Mouse (Mus musculus): ENCODE measurements at regions not wholly inside any gene's neighbourhood (a gene's known extent, or its start where the extent isn't known, plus 50 kb on each side); places are given as distances from the start of the nearest gene placed in this dataset.

- peak; percentile 56; the same call in 1 of the 2 replicates for ATAC-seq
Observed at GRCm38 (mm10) chr9:74795994-74796393, 65.7 kb upstream of the Onecut1 start.

GRCm38 (mm10) chr9:74797272-74797844 lies 64.4 kb upstream of the Onecut1 start:
- Histone ChIP-seq H3K36me3 (ENCODE audit: control insufficient read depth, insufficient read depth, low read length) (no peaks in the 10 kb centered on the region), H3K27ac (ENCODE audit: low read length) (no peak overlapping the region), H3K9ac (ENCODE audit: low read depth, low read length) (no peak overlapping the region), H3K27me3 (replicated peaks; ENCODE audit: control insufficient read depth, insufficient read depth, low read length) (no peaks in the 10 kb centered on the region), H3K4me1 (ENCODE audit: control insufficient read depth, insufficient read depth, low read length) (no peaks in the 10 kb centered on the region), H3K4me2 (ENCODE audit: low read depth, low read length) (no peak overlapping the region), H3K9me3 (ENCODE audit: control insufficient read depth, low read length) (no peaks in the 10 kb centered on the region), H3K4me3 (ENCODE audit: low read length) (no peak overlapping the region)
- 73% methylated on average over 5 of the region's 5 CpGs for WGBS
- ATAC-seq: no peak

More at GRCm38 (mm10) chr9:74795994-74796393, 65.7 kb upstream of the Onecut1 start:
- no peaks in the 10 kb centered on the region for H3K4me1 ChIP-seq (ENCODE audit: control insufficient read depth, insufficient read depth, low read length)
- H3K27me3 ChIP-seq (replicated peaks; ENCODE audit: control insufficient read depth, insufficient read depth, low read length): no peaks in the 10 kb centered on the region
- no peaks in the 10 kb centered on the region for H3K36me3 ChIP-seq (ENCODE audit: control insufficient read depth, insufficient read depth, low read length)
- no peak overlapping the region for H3K4me3 ChIP-seq (ENCODE audit: low read length)
- no peak overlapping the region for H3K27ac ChIP-seq (ENCODE audit: low read length)
- H3K9me3 ChIP-seq (ENCODE audit: control insufficient read depth, low read length): no peaks in the 10 kb centered on the region
- H3K9ac ChIP-seq (ENCODE audit: low read depth, low read length): no peak overlapping the region
- 64% methylated on average over 4 of the region's 4 CpGs for WGBS
- no peak overlapping the region for H3K4me2 ChIP-seq (ENCODE audit: low read depth, low read length)

GRCm38 (mm10) chr9:74801091-74801490 lies 60.6 kb upstream of the Onecut1 start:
- no peaks in the 10 kb centered on the region for H3K36me3 ChIP-seq (ENCODE audit: control insufficient read depth, insufficient read depth, low read length)
- H3K4me2 ChIP-seq (ENCODE audit: low read depth, low read length): no peak overlapping the region
- H3K9ac ChIP-seq (ENCODE audit: low read depth, low read length): no peak overlapping the region
- 75% methylated on average over 4 of the region's 4 CpGs for WGBS
- H3K9me3 ChIP-seq (ENCODE audit: control insufficient read depth, low read length): no peaks in the 10 kb centered on the region
- no peak overlapping the region for H3K4me3 ChIP-seq (ENCODE audit: low read length)
- no peak overlapping the region for H3K27ac ChIP-seq (ENCODE audit: low read length)
- H3K27me3 ChIP-seq (replicated peaks; ENCODE audit: control insufficient read depth, insufficient read depth, low read length): no peaks in the 10 kb centered on the region
- no peak for ATAC-seq
- no peaks in the 10 kb centered on the region for H3K4me1 ChIP-seq (ENCODE audit: control insufficient read depth, insufficient read depth, low read length)

GRCm38 (mm10) chr9:74811437-74811836 lies 50.3 kb upstream of the Onecut1 start:
- ATAC-seq: no peak
- Histone ChIP-seq H3K27me3 (replicated peaks; ENCODE audit: control insufficient read depth, insufficient read depth, low read length) (no peaks in the 10 kb centered on the region), H3K4me3 (ENCODE audit: low read length) (no peak overlapping the region), H3K4me1 (ENCODE audit: control insufficient read depth, insufficient read depth, low read length) (no peaks in the 10 kb centered on the region), H3K27ac (ENCODE audit: low read length) (no peak overlapping the region), H3K9me3 (ENCODE audit: control insufficient read depth, low read length) (no peaks in the 10 kb centered on the region), H3K9ac (ENCODE audit: low read depth, low read length) (no peak overlapping the region), H3K4me2 (ENCODE audit: low read depth, low read length) (no peak overlapping the region), H3K36me3 (ENCODE audit: control insufficient read depth, insufficient read depth, low read length) (no peaks in the 10 kb centered on the region)
- 42% methylated on average over 8 of the region's 8 CpGs for WGBS
